Mouse (Mus musculus): ENCODE measurements around the gene Avl9. TPM values are rescaled to one million over a fixed set of nuclear protein-coding genes. Genes with fewer than 3 reads are reported as not detected.
A peak's percentile ranks its signal among the peaks of the same experiment; 100 is the strongest.

The Avl9 gene
- polyA plus RNA-seq, 1 experiment from 2014 or later, result 13.7 TPM

DNA sequence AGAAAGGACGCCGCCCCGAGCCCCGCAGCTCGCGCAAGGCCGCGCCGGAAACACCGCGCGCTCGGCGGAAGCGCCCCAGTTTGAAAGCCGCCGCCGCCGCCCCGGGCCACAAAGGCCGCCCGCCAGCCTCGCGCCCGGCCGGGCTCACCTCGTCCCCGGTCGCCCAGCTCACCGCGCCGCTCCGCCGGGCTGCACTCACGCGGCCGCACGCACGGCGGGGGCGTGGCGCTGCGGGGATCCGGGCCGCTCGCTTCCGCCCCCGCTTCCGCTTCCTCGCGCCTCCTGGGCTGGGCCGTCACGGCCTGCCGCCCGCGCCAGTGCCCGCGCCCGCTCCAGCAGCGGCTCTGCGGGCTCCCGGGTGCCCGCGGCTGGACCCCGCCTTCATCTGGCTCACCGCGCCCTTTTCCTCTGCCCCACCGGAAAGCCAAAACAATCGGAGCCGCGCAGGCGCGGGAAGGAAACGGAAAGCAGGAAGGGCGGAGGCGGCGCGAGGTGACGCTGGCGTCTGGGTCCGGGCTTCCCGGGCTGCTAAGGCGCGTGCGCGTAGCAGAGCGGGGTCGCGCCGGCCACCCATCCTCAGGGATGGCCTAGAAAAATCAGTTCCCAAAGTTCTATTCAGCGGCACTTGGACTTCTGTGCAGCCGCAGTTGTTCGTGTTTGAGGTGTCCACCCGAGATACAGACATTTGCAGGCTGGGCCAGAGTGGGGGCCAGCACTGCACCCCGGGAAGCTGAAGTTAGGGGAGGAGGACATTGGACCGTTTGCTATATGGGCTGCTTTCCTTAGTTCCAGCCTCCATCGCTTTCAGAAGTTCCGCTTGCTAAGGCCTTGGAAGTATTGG is 82.8 kb downstream of the Avl9 start, which contains the start of gene Kbtbd2:
Gene Kbtbd2 (minus strand): TSS at position 503 of the 841 bp plus-strand sequence.
- under 1% methylated on average over 98 of the region's 98 CpGs for WGBS

GRCm38 (mm10) chr6:56798152-56798465 is 83.4 kb downstream of the Avl9 start:
- 22% methylated on average over 8 of the region's 8 CpGs for WGBS
- Histone ChIP-seq H3K27me3 (ENCODE audit: low read depth, poor library complexity, severe bottlenecking) (no peaks in the 10 kb centered on the region), H3K27ac (replicated peaks) (peak overlapping the region; percentile 99), H3K4me1 (peaks cover 25% of the 10 kb centered on the region), H3K4me3 (peak overlapping the region; percentile 85), H3K36me3 (peaks cover 12% of the 10 kb centered on the region), H3K9me3 (replicated peaks) (no peaks in the 10 kb centered on the region)
- DNase-seq (ENCODE audit: low spot score), result no peak

More for the DNA sequence above, 82.8 kb downstream of the Avl9 start, which contains the start of gene Kbtbd2:
- H3K27ac ChIP-seq (replicated peaks), result peak within 1 kb of the TSS; percentile 99
- H3K4me1 ChIP-seq, result peaks cover 25% of the 10 kb centered on the region
- peaks cover 18% of the 10 kb centered on the region for H3K36me3 ChIP-seq
- H3K27me3 ChIP-seq (ENCODE audit: low read depth, poor library complexity, severe bottlenecking), result no peaks in the 10 kb centered on the region
- DNase-seq (ENCODE audit: low spot score), result peak; percentile 94
- peak within 1 kb of the TSS; percentile 85 for H3K4me3 ChIP-seq
- no peaks in the 10 kb centered on the region for H3K9me3 ChIP-seq (replicated peaks)

- H3K4me3 ChIP-seq, result no peak overlapping the region
- 93% methylated on average over 4 of the region's 4 CpGs for WGBS
- H3K27me3 ChIP-seq (ENCODE audit: low read depth, poor library complexity, severe bottlenecking), result no peaks in the 10 kb centered on the region
- no peaks in the 10 kb centered on the region for H3K9me3 ChIP-seq (replicated peaks)
- H3K36me3 ChIP-seq, result no peaks in the 10 kb centered on the region
- DNase-seq (ENCODE audit: low spot score), result no peak
- no peak overlapping the region for H3K27ac ChIP-seq (replicated peaks)
- H3K4me1 ChIP-seq, result no peaks in the 10 kb centered on the region
Measured at GRCm38 (mm10) chr6:56805026-56805425, 90.3 kb downstream of the Avl9 start.

GRCm38 (mm10) chr6:56806195-56806594 is 91.5 kb downstream of the Avl9 start:
- no peak for DNase-seq (ENCODE audit: low spot score)
- no peaks in the 10 kb centered on the region for H3K9me3 ChIP-seq (replicated peaks)
- no peaks in the 10 kb centered on the region for H3K36me3 ChIP-seq
- 77% methylated on average over 2 of the region's 2 CpGs for WGBS
- H3K27ac ChIP-seq (replicated peaks), result no peak overlapping the region
- no peaks in the 10 kb centered on the region for H3K27me3 ChIP-seq (ENCODE audit: low read depth, poor library complexity, severe bottlenecking)
- no peak overlapping the region for H3K4me3 ChIP-seq
- no peaks in the 10 kb centered on the region for H3K4me1 ChIP-seq

DNA sequence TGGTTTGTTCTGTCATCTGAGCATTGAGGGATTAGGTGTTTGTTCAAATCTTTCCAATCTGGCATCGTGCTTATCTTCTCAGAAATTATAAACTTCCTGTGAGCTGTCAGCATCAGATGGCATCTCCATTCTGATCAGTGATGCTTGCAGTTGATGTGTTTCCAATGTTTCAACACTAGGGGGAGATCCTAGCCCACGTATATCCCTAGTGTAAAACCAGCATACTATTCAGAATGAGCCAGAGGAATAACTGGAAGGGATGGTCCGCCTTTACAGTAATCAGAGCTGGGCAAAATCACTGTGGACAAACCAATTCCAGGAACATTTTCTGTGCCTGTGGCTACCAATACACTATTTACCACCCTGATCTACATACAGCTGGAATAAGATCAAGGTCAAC is 94.0 kb downstream of the Avl9 start:
- WGBS, result 21% methylated on average over 3 of the region's 3 CpGs
- DNase-seq (ENCODE audit: low spot score), result peak; percentile 22
- Histone ChIP-seq H3K4me3 (no peak overlapping the region), H3K27me3 (ENCODE audit: low read depth, poor library complexity, severe bottlenecking) (no peaks in the 10 kb centered on the region), H3K4me1 (peaks cover 12% of the 10 kb centered on the region), H3K27ac (replicated peaks) (no peak overlapping the region), H3K9me3 (replicated peaks) (no peaks in the 10 kb centered on the region), H3K36me3 (no peaks in the 10 kb centered on the region)

Other genes with a start within 250 kb of the Avl9 start
- gene Pde1c, start 145.8 kb upstream of the Avl9 start, polyA plus RNA-seq (2016; fragmentation: Nextera tagmentation; extraction: Ambion mirVana), result 3.4 and 5.3 TPM in 2 replicates
- 185 and 223 TPM in 2 replicates for gene Lsm5, start 10.2 kb upstream of the Avl9 start, polyA plus RNA-seq (2016; fragmentation: Nextera tagmentation; extraction: Ambion mirVana)
- 36.6 and 37.2 TPM in 2 replicates for gene Kbtbd2, start 82.9 kb downstream of the Avl9 start, polyA plus RNA-seq (2016; fragmentation: Nextera tagmentation; extraction: Ambion mirVana)
- gene Fkbp9, start 117.2 kb downstream of the Avl9 start, polyA plus RNA-seq (2016; fragmentation: Nextera tagmentation; extraction: Ambion mirVana), result 64.5 and 65.3 TPM in 2 replicates
- 67.5 and 71.8 TPM in 2 replicates for gene Nt5c3, start 209.0 kb downstream of the Avl9 start, polyA plus RNA-seq (2016; fragmentation: Nextera tagmentation; extraction: Ambion mirVana)
- 0.37 and 0.43 TPM in 2 replicates for gene Vmn1r4, start 209.1 kb downstream of the Avl9 start, polyA plus RNA-seq (2016; fragmentation: Nextera tagmentation; extraction: Ambion mirVana)